Mouse (Mus musculus) forebrain, embryonic 10.5 days (tissue): ENCODE results near the gene Shroom3. TPM values are rescaled to one million over a fixed set of nuclear protein-coding genes. Genes with fewer than 3 reads are reported as not detected.

ENCODE experiments used
- DNase-seq: peaks from one replicate; pipeline ENCODE4 v3.0.0-alpha.2; 2017; ENCODE audit warnings: low spot score; ENCODE audit errors: extremely low spot score
- H3K27ac ChIP-seq: fragments of 300-500 bp; sonication (generic); 2 replicates; pipeline ENCODE4 v1.5.1; 2016; ENCODE audit warnings: mild to moderate bottlenecking
- H3K27me3 ChIP-seq: fragments of 300-500 bp; sonication (generic); 2 replicates; pipeline ENCODE4 v1.6.1; 2016; ENCODE audit warnings: mild to moderate bottlenecking; ENCODE audit not compliant: poor library complexity, severe bottlenecking
- H3K36me3 ChIP-seq: fragments of 300-500 bp; sonication (generic); replicated peaks from 2 replicates; pipeline ENCODE4 v1.6.1; 2016; ENCODE audit warnings: mild to moderate bottlenecking, moderate library complexity
- H3K4me1 ChIP-seq: fragments of 300-500 bp; sonication (generic); 2 replicates; pipeline ENCODE4 v1.6.1; 2016
- H3K4me3 ChIP-seq: fragments of 300-500 bp; sonication (generic); 2 replicates; pipeline ENCODE4 v1.5.1; 2016; ENCODE audit warnings: mild to moderate bottlenecking, moderate library complexity
- H3K9me3 ChIP-seq: fragments of 300-500 bp; sonication (generic); 2 replicates; pipeline ENCODE4 v1.6.1; 2016; ENCODE audit warnings: mild to moderate bottlenecking, moderate library complexity
- WGBS: fragments of 180-500 bp; shearing (Covaris S2); methylation state at CpG from one replicate; pipeline ENCODE4 v1.1.7; 2016; 5-methylcytosine and 5-hydroxymethylcytosine counted together
- polyA plus RNA-seq: library from polyadenylated mRNA; unstranded; fragments of >200 nt; fragmentation: Nextera tagmentation; extraction: Ambion mirVana; gene quantifications from 2 replicates; pipeline ENCODE4 v1.2.1, GENCODE M21; 2016

Shroom3 gene
- polyA plus RNA-seq, 1 experiment from 2014 or later, result 8.1 TPM

GRCm38 (mm10) chr5:92683871-92684475, 738 bp downstream of the Shroom3 start:
- Histone ChIP-seq H3K4me1 (peaks cover 54% of the 10 kb centered on the region), H3K27ac (peak overlapping the region; percentile 95), H3K4me3 (peak overlapping the region; percentile 71), H3K27me3 (no peaks in the 10 kb centered on the region), H3K36me3 (peaks cover 10% of the 10 kb centered on the region), H3K9me3 (peaks cover 5% of the 10 kb centered on the region; the same call in 1 of the 2 replicates)
- no peak for DNase-seq
- 11% methylated on average over 9 of the region's 9 CpGs for WGBS

GRCm38 (mm10) chr5:92684715-92685460, 1.7 kb downstream of the Shroom3 start:
- 88% methylated on average over 16 of the region's 16 CpGs for WGBS
- peaks cover 51% of the 10 kb centered on the region for H3K4me1 ChIP-seq
- peak overlapping the region; percentile 71; the same call in 1 of the 2 replicates for H3K4me3 ChIP-seq

GRCm38 (mm10) chr5:92688124-92688523, 4.9 kb downstream of the Shroom3 start:
- peaks cover 25% of the 10 kb centered on the region for H3K36me3 ChIP-seq
- no peak overlapping the region for H3K27ac ChIP-seq
- WGBS, result 80% methylated on average over 5 of the region's 5 CpGs
- peaks cover 10% of the 10 kb centered on the region for H3K9me3 ChIP-seq
- peaks cover 40% of the 10 kb centered on the region for H3K4me1 ChIP-seq
- H3K27me3 ChIP-seq, result no peaks in the 10 kb centered on the region
- no peak for DNase-seq
- H3K4me3 ChIP-seq, result no peak overlapping the region

More at GRCm38 (mm10) chr5:92684715-92685460, 1.7 kb downstream of the Shroom3 start:
- Histone ChIP-seq H3K9me3 (peaks cover 7% of the 10 kb centered on the region; the same call in 1 of the 2 replicates), H3K27me3 (no peaks in the 10 kb centered on the region), H3K36me3 (peaks cover 18% of the 10 kb centered on the region), H3K27ac (peak overlapping the region; percentile 51)
- no peak for DNase-seq

- peaks cover 15% of the 10 kb centered on the region for H3K9me3 ChIP-seq
- WGBS, result 87% methylated on average over 9 of the region's 9 CpGs
- DNase-seq, result no peak
- peaks cover 28% of the 10 kb centered on the region for H3K36me3 ChIP-seq
- H3K4me3 ChIP-seq, result no peak overlapping the region
- peaks cover 36% of the 10 kb centered on the region for H3K4me1 ChIP-seq
- H3K27me3 ChIP-seq, result no peaks in the 10 kb centered on the region
- no peak overlapping the region for H3K27ac ChIP-seq
Measured at GRCm38 (mm10) chr5:92688569-92688968, 5.3 kb downstream of the Shroom3 start.

- 84% methylated on average over 16 of the region's 16 CpGs for WGBS
- Histone ChIP-seq H3K4me3 (no peak overlapping the region), H3K27ac (no peak overlapping the region), H3K27me3 (no peaks in the 10 kb centered on the region), H3K4me1 (peaks cover 27% of the 10 kb centered on the region), H3K36me3 (peaks cover 44% of the 10 kb centered on the region), H3K9me3 (peaks cover 19% of the 10 kb centered on the region)
- DNase-seq, result no peak
Measured at GRCm38 (mm10) chr5:92692206-92693007, 9.2 kb downstream of the Shroom3 start.

GRCm38 (mm10) chr5:92693744-92694143, 10.5 kb downstream of the Shroom3 start:
- H3K27ac ChIP-seq, result no peak overlapping the region
- DNase-seq, result no peak
- no peak overlapping the region for H3K4me3 ChIP-seq
- peaks cover 32% of the 10 kb centered on the region for H3K4me1 ChIP-seq
- H3K9me3 ChIP-seq, result peaks cover 17% of the 10 kb centered on the region
- peaks cover 41% of the 10 kb centered on the region for H3K36me3 ChIP-seq
- WGBS, result 88% methylated on average over 3 of the region's 3 CpGs
- no peaks in the 10 kb centered on the region for H3K27me3 ChIP-seq

- Histone ChIP-seq H3K4me3 (no peak overlapping the region), H3K36me3 (peaks cover 34% of the 10 kb centered on the region), H3K4me1 (peaks cover 40% of the 10 kb centered on the region), H3K27ac (no peak overlapping the region), H3K9me3 (peaks cover 12% of the 10 kb centered on the region), H3K27me3 (no peaks in the 10 kb centered on the region)
- no peak for DNase-seq
- 87% methylated on average over 10 of the region's 10 CpGs for WGBS
Measured at GRCm38 (mm10) chr5:92694316-92694995, 11.2 kb downstream of the Shroom3 start.

- peaks cover 7% of the 10 kb centered on the region for H3K9me3 ChIP-seq
- H3K27ac ChIP-seq, result peak overlapping the region; percentile 91
- peak overlapping the region; percentile 43 for H3K4me3 ChIP-seq
- 2% methylated on average over 15 of the region's 15 CpGs for WGBS
- H3K36me3 ChIP-seq, result peaks cover 25% of the 10 kb centered on the region
- H3K27me3 ChIP-seq, result no peaks in the 10 kb centered on the region
- DNase-seq, result peak; percentile 69
- peaks cover 55% of the 10 kb centered on the region for H3K4me1 ChIP-seq
Measured at GRCm38 (mm10) chr5:92698131-92698836, 15.0 kb downstream of the Shroom3 start.

- WGBS, result 8% methylated on average over 17 of the region's 17 CpGs
- H3K4me3 ChIP-seq, result peak overlapping the region; percentile 43
- peak; percentile 55 for DNase-seq
- H3K27me3 ChIP-seq, result no peaks in the 10 kb centered on the region
- H3K9me3 ChIP-seq, result peaks cover under 1% of the 10 kb centered on the region; the same call in 1 of the 2 replicates
- H3K36me3 ChIP-seq, result peaks cover 18% of the 10 kb centered on the region; the same call in 1 of the 2 replicates
- H3K27ac ChIP-seq, result peak overlapping the region; percentile 91
- H3K4me1 ChIP-seq, result peaks cover 55% of the 10 kb centered on the region
Measured at GRCm38 (mm10) chr5:92698837-92699529, 15.7 kb downstream of the Shroom3 start.

- H3K4me1 ChIP-seq, result peaks cover 62% of the 10 kb centered on the region
- WGBS, result 48% methylated on average over 11 of the region's 11 CpGs
Measured at GRCm38 (mm10) chr5:92701750-92702149, 18.5 kb downstream of the Shroom3 start.

GRCm38 (mm10) chr5:92703671-92704070, 20.4 kb downstream of the Shroom3 start:
- WGBS, result 91% methylated on average over 8 of the region's 8 CpGs
- Histone ChIP-seq H3K9me3 (no peaks in the 10 kb centered on the region), H3K4me3 (no peak overlapping the region), H3K4me1 (peaks cover 62% of the 10 kb centered on the region), H3K27me3 (no peaks in the 10 kb centered on the region), H3K27ac (no peak overlapping the region), H3K36me3 (peaks cover 2% of the 10 kb centered on the region; the same call in 1 of the 2 replicates)
- no peak for DNase-seq

More at GRCm38 (mm10) chr5:92701750-92702149, 18.5 kb downstream of the Shroom3 start:
- Histone ChIP-seq H3K36me3 (peaks cover 2% of the 10 kb centered on the region; the same call in 1 of the 2 replicates), H3K27me3 (no peaks in the 10 kb centered on the region), H3K4me3 (no peak overlapping the region), H3K9me3 (no peaks in the 10 kb centered on the region), H3K27ac (peak overlapping the region; percentile 66)
- DNase-seq, result no peak
